22 mouse cellular contexts compared by ENCODE assay signal in genomic region chr2:105317556-105318184, GRCm38 (mm10).
DNase-seq lines count a peak whose midpoint lies in the region; ATAC-seq lines count a peak whose summit lies in the region.
"Had no signal": no experiment of that assay in that cellular context is flagged by ENCODE, and none has a peak within 500 bp of the region (broad histone marks: within the 10 kb centered on the region; RNA-seq: fewer than 3 reads in every experiment).

No protein-coding gene starts in this region.

- H3K4me3 ChIP-seq in hindbrain, embryonic 15.5 days: no peak overlapping the region
- H3K4me3 ChIP-seq in midbrain, embryonic 16.5 days (ENCODE audit: low read depth, low read length): no peak overlapping the region
- H3K4me3 ChIP-seq: megakaryocyte, embryonic 14.5 days; myocyte; stomach, embryonic 15.5 days had no signal

- peak; percentile 65 for ATAC-seq in hindbrain, embryonic 15.5 days (ENCODE audit: low FRiP score, low read depth)
- peak; percentile 54 for ATAC-seq in midbrain, embryonic 16.5 days
- ATAC-seq: lung, postnatal 0 days had no signal

- 0 out of 2 replicates have a peak, but pooled peaks cover 7% of the 10 kb centered on the region for H3K27me3 ChIP-seq in hindbrain, embryonic 15.5 days
- no peaks in the 10 kb centered on the region for H3K27me3 ChIP-seq in midbrain, embryonic 16.5 days (ENCODE audit: control insufficient read depth, insufficient read depth, low read depth, low read length)
- H3K27me3 ChIP-seq: megakaryocyte, embryonic 14.5 days; stomach, embryonic 15.5 days had no signal

- DNase-seq in retina, postnatal 1 day: peak; percentile 57
- DNase-seq in retina, embryonic 14.5 days (ENCODE audit: low spot score): no peak
- no peak for DNase-seq in thymus, postnatal 25 days
- no peak for DNase-seq in ovary, postnatal 36 days (ENCODE audit: low spot score)
- no peak for DNase-seq in spleen, postnatal 14 days (ENCODE audit: low spot score in 2 of 2)
- DNase-seq: cerebellum, postnatal 14 days; embryo, embryonic 11 days; heart, postnatal 10 days; kidney, adult 18-20 months; layer of hippocampus, postnatal 36 days; liver; right cerebral cortex, postnatal 14 days; spleen, adult 18-20 months; thymus, adult 18-20 months had no signal

- no peaks in the 10 kb centered on the region for H3K9me3 ChIP-seq in hindbrain, embryonic 15.5 days
- peaks cover 3% of the 10 kb centered on the region; the same call in 1 of the 2 replicates for H3K9me3 ChIP-seq in midbrain, embryonic 16.5 days (replicated peaks; ENCODE audit: control insufficient read depth, low read length, poor library complexity, severe bottlenecking)
- H3K9me3 ChIP-seq: stomach, embryonic 15.5 days had no signal

- H3K36me3 ChIP-seq in hindbrain, embryonic 15.5 days: no peaks in the 10 kb centered on the region
- H3K36me3 ChIP-seq in midbrain, embryonic 16.5 days (ENCODE audit: control insufficient read depth, insufficient read depth, low read length): no peaks in the 10 kb centered on the region
- H3K36me3 ChIP-seq: stomach, embryonic 15.5 days had no signal

- H3K4me1 ChIP-seq in hindbrain, embryonic 15.5 days (replicated peaks): peaks cover 14% of the 10 kb centered on the region
- peaks cover 3% of the 10 kb centered on the region for H3K4me1 ChIP-seq in midbrain, embryonic 16.5 days (ENCODE audit: control insufficient read depth, insufficient read depth, low read length)
- H3K4me1 ChIP-seq: megakaryocyte, embryonic 14.5 days; stomach, embryonic 15.5 days had no signal

- WGBS in hindbrain, embryonic 15.5 days: 36% methylated on average over 13 of the region's 13 CpGs
- 49% methylated on average over 13 of the region's 13 CpGs for WGBS in midbrain, embryonic 16.5 days

- H3K4me2 ChIP-seq in hindbrain, embryonic 15.5 days: no peak overlapping the region
- no peak overlapping the region for H3K4me2 ChIP-seq in midbrain, embryonic 16.5 days (ENCODE audit: low read length)
- H3K4me2 ChIP-seq: heart, embryonic 11.5 days; stomach, embryonic 15.5 days had no signal

- H3K9ac ChIP-seq in hindbrain, embryonic 15.5 days: no peak overlapping the region
- H3K9ac ChIP-seq in midbrain, embryonic 16.5 days (ENCODE audit: low read depth, low read length): no peak overlapping the region
- H3K9ac ChIP-seq: stomach, embryonic 15.5 days had no signal

- 0 out of 2 replicates have a peak overlapping the region, but pooled peaks have one; percentile 34 for H3K27ac ChIP-seq in hindbrain, embryonic 15.5 days (replicated peaks)
- no peak overlapping the region for H3K27ac ChIP-seq in midbrain, embryonic 16.5 days (ENCODE audit: low read length)
- H3K27ac ChIP-seq: kidney, postnatal 0 days; stomach, embryonic 15.5 days had no signal
